Mouse (Mus musculus) myocyte (in vitro differentiated cells): Measurements from ENCODE around the gene Jmjd7. TPM values are rescaled to one million over a fixed set of nuclear protein-coding genes. Genes with fewer than 3 reads are reported as not detected.

ENCODE experiments used
- H3K27me3 ChIP-seq: one replicate; pipeline ENCODE4 v1.6.1; 2011; ENCODE audit not compliant: control insufficient read depth, insufficient read depth, insufficient read length
- H3K36me3 ChIP-seq: one replicate; pipeline ENCODE4 v1.6.1; 2011; ENCODE audit not compliant: control insufficient read depth, insufficient read depth
- H3K4me2 ChIP-seq: one replicate; pipeline ENCODE4 v1.6.1; 2011; ENCODE audit warnings: low read depth, control low read depth
- H3K4me3 ChIP-seq: one replicate; pipeline ENCODE4 v1.5.1; 2011; ENCODE audit warnings: mild to moderate bottlenecking, control low read depth, moderate library complexity
- H3K79me2 ChIP-seq: one replicate; pipeline ENCODE4 v1.6.1; 2011; ENCODE audit not compliant: control insufficient read depth, insufficient read depth
- H3ac ChIP-seq: one replicate; pipeline ENCODE4 v1.6.1; 2011; ENCODE audit not compliant: control insufficient read depth, insufficient read length
- CEBPB ChIP-seq: IDR thresholded peaks from 2 replicates; pipeline ENCODE4 v1.6.1; 2011; ENCODE audit warnings: mild to moderate bottlenecking, moderate library complexity; ENCODE audit not compliant: poor library complexity, insufficient read depth, severe bottlenecking
- E2F4 ChIP-seq: IDR thresholded peaks from one replicate; pipeline ENCODE4 v1.6.1; 2011; ENCODE audit warnings: mild to moderate bottlenecking, control low read depth, moderate library complexity; ENCODE audit not compliant: insufficient read depth
- MAX ChIP-seq: IDR thresholded peaks from one replicate; pipeline ENCODE4 v1.6.1; 2011; ENCODE audit warnings: low read depth, mild to moderate bottlenecking, control low read depth
- MYOD1 ChIP-seq, 3 experiments: IDR thresholded peaks; one replicate each; pipeline ENCODE4 v1.6.1; 2011; ENCODE audit warnings: control low read depth in 2 of 3, low read depth in 2 of 3, mild to moderate bottlenecking in 2 of 3, moderate library complexity in 1 of 3; ENCODE audit not compliant: insufficient read length in 2 of 3, control insufficient read depth in 1 of 3
- MYOG ChIP-seq, 3 experiments: IDR thresholded peaks; one replicate each; pipeline ENCODE4 v1.6.1; 2011; ENCODE audit warnings: control low read depth in 2 of 3, low read depth in 2 of 3, mild to moderate bottlenecking in 2 of 3; ENCODE audit not compliant: insufficient read length in 2 of 3, control insufficient read depth in 1 of 3, insufficient read depth in 1 of 3
- POLR2A ChIP-seq: IDR thresholded peaks from one replicate; pipeline ENCODE4 v1.6.1; 2011; ENCODE audit warnings: low read depth, mild to moderate bottlenecking, control low read depth, moderate library complexity; ENCODE audit not compliant: insufficient read length
- POLR2AphosphoS2 ChIP-seq: IDR thresholded peaks from one replicate; pipeline ENCODE4 v1.6.1; 2011; ENCODE audit warnings: low read depth, control low read depth; ENCODE audit not compliant: insufficient read length
- REST ChIP-seq: IDR thresholded peaks from one replicate; pipeline ENCODE4 v1.6.1; 2011; ENCODE audit warnings: mild to moderate bottlenecking, control low read depth, moderate library complexity; ENCODE audit not compliant: insufficient read depth, insufficient read length
- SRF ChIP-seq: IDR thresholded peaks from one replicate; pipeline ENCODE4 v1.6.1; 2011; ENCODE audit warnings: low read depth; ENCODE audit not compliant: control insufficient read depth, insufficient read length
- TCF12 ChIP-seq: IDR thresholded peaks from one replicate; pipeline ENCODE4 v1.6.1; 2011; ENCODE audit warnings: mild to moderate bottlenecking, control low read depth; ENCODE audit not compliant: poor library complexity, insufficient read depth, severe bottlenecking
- TCF3 ChIP-seq: IDR thresholded peaks from one replicate; pipeline ENCODE4 v1.6.1; 2011; ENCODE audit warnings: low read depth, control low read depth; ENCODE audit not compliant: insufficient read length
- USF1 ChIP-seq: IDR thresholded peaks from one replicate; pipeline ENCODE4 v1.6.1; 2011; ENCODE audit warnings: low read depth, mild to moderate bottlenecking, control low read depth, moderate library complexity
- polyA plus RNA-seq: library from polyadenylated mRNA; unstranded; fragments of >200 nt; fragmentation: generic; extraction: Trizol; gene quantifications from one replicate; pipeline ENCODE4 v1.2.1, GENCODE M21; 2012; ENCODE audit warnings: missing spikeins

Gene Jmjd7
- polyA plus RNA-seq, 1 experiment = 10.7 TPM

- no peak for TF ChIP-seq USF1
- TF ChIP-seq POLR2A = no peak
- TF ChIP-seq E2F4 = no peak
- TF ChIP-seq MYOG (IDR thresholded peaks at IDR 0.05; ENCODE audit: control insufficient read depth in 1 of 3, insufficient read depth in 1 of 3, insufficient read length in 2 of 3, low read depth in 2 of 3) = no peak
- no peak for TF ChIP-seq POLR2AphosphoS2
- no peak for TF ChIP-seq TCF12
- no peak for TF ChIP-seq TCF3
- no peak for TF ChIP-seq REST
- Histone ChIP-seq H3K4me2 (no peak overlapping the region), H3ac (no peak overlapping the region), H3K27me3 (no peaks in the 10 kb centered on the region), H3K79me2 (no peaks in the 10 kb centered on the region), H3K4me3 (no peak overlapping the region), H3K36me3 (no peaks in the 10 kb centered on the region)
These were observed 6.4 kb downstream of the Jmjd7 start for GRCm38 (mm10) chr2:120033726-120034125.

GRCm38 (mm10) chr2:120037744-120038143 lies 10.5 kb downstream of the Jmjd7 start:
- H3ac ChIP-seq = no peak overlapping the region
- no peaks in the 10 kb centered on the region for H3K36me3 ChIP-seq
- H3K4me3 ChIP-seq = no peak overlapping the region
- H3K27me3 ChIP-seq = no peaks in the 10 kb centered on the region
- no peak for TF ChIP-seq SRF
- no peak overlapping the region for H3K4me2 ChIP-seq
- no peaks in the 10 kb centered on the region for H3K79me2 ChIP-seq

GRCm38 (mm10) chr2:120040991-120041390 lies 13.7 kb downstream of the Jmjd7 start:
- Histone ChIP-seq H3K79me2 (no peaks in the 10 kb centered on the region), H3ac (no peak overlapping the region), H3K27me3 (no peaks in the 10 kb centered on the region), H3K4me2 (no peak overlapping the region), H3K4me3 (no peak overlapping the region), H3K36me3 (no peaks in the 10 kb centered on the region)
- TF ChIP-seq POLR2A = no peak
- no peak for TF ChIP-seq TCF3
- TF ChIP-seq POLR2AphosphoS2 = no peak
- no peak for TF ChIP-seq TCF12
- no peak for TF ChIP-seq USF1
- TF ChIP-seq MAX = no peak
- no peak for TF ChIP-seq REST
- TF ChIP-seq E2F4 = no peak
- no peak for TF ChIP-seq CEBPB
- no peak for TF ChIP-seq SRF
- no peak for TF ChIP-seq MYOD1 (IDR thresholded peaks at IDR 0.05; ENCODE audit: control insufficient read depth in 1 of 3, insufficient read length in 2 of 3, low read depth in 2 of 3)
- TF ChIP-seq MYOG (IDR thresholded peaks at IDR 0.05; ENCODE audit: control insufficient read depth in 1 of 3, insufficient read depth in 1 of 3, insufficient read length in 2 of 3, low read depth in 2 of 3) = no peak

GRCm38 (mm10) chr2:120044101-120044603 lies 16.9 kb downstream of the Jmjd7 start:
- TF ChIP-seq REST = no peak
- peak in 1 of 3 experiments; percentile 18 for TF ChIP-seq MYOG (IDR thresholded peaks at IDR 0.05; ENCODE audit: control insufficient read depth in 1 of 3, insufficient read depth in 1 of 3, insufficient read length in 2 of 3, low read depth in 2 of 3)
- TF ChIP-seq CEBPB = no peak
- no peak for TF ChIP-seq TCF3
- H3K4me2 ChIP-seq = no peak overlapping the region
- no peaks in the 10 kb centered on the region for H3K36me3 ChIP-seq
- no peak overlapping the region for H3ac ChIP-seq
- H3K4me3 ChIP-seq = no peak overlapping the region
- H3K79me2 ChIP-seq = no peaks in the 10 kb centered on the region
- H3K27me3 ChIP-seq = peaks cover 18% of the 10 kb centered on the region

GRCm38 (mm10) chr2:120044676-120045075 lies 17.4 kb downstream of the Jmjd7 start:
- peaks cover 23% of the 10 kb centered on the region for H3K27me3 ChIP-seq
- no peak overlapping the region for H3ac ChIP-seq
- H3K4me2 ChIP-seq = no peak overlapping the region
- H3K4me3 ChIP-seq = no peak overlapping the region
- H3K36me3 ChIP-seq = no peaks in the 10 kb centered on the region
- TF ChIP-seq MAX = no peak
- TF ChIP-seq MYOG (IDR thresholded peaks at IDR 0.05; ENCODE audit: control insufficient read depth in 1 of 3, insufficient read depth in 1 of 3, insufficient read length in 2 of 3, low read depth in 2 of 3) = no peak
- no peak for TF ChIP-seq TCF3
- TF ChIP-seq SRF = no peak
- TF ChIP-seq POLR2A = no peak
- TF ChIP-seq POLR2AphosphoS2 = no peak
- no peak for TF ChIP-seq MYOD1 (IDR thresholded peaks at IDR 0.05; ENCODE audit: control insufficient read depth in 1 of 3, insufficient read length in 2 of 3, low read depth in 2 of 3)
- no peak for TF ChIP-seq CEBPB
- no peak for TF ChIP-seq TCF12
- no peak for TF ChIP-seq REST
- no peak for TF ChIP-seq USF1
- no peak for TF ChIP-seq E2F4
- H3K79me2 ChIP-seq = no peaks in the 10 kb centered on the region
